Mouse (Mus musculus) thymus, postnatal 25 days (tissue): Measurements from ENCODE around the gene Ndrg3.
"Not testable (repeated sequence)": the region's sequence is repeated elsewhere in the genome, so short reads cannot be mapped to it uniquely, and the experiment has no call there.

Experiments
- DNase-seq: peaks from one replicate; pipeline ENCODE4 v3.0.0; 2022

Gene Ndrg3

GRCm38 (mm10) chr2:156996576-156996975, 4.7 kb upstream of the Ndrg3 start:
- DNase-seq = peak; percentile 53

- DNase-seq = peak; percentile 26
These were observed 977 bp downstream of the Ndrg3 start for GRCm38 (mm10) chr2:156990727-156991431.

- no peak for DNase-seq
These were observed 4.5 kb downstream of the Ndrg3 start for GRCm38 (mm10) chr2:156987316-156987715.

- no peak for DNase-seq
These were observed 9.0 kb downstream of the Ndrg3 start for GRCm38 (mm10) chr2:156982864-156983263.

GRCm38 (mm10) chr2:156981291-156981690, 10.6 kb downstream of the Ndrg3 start:
- no peak for DNase-seq

- DNase-seq = no peak
These were observed 11.8 kb downstream of the Ndrg3 start for GRCm38 (mm10) chr2:156980059-156980458.

GRCm38 (mm10) chr2:156976711-156977110, 15.1 kb downstream of the Ndrg3 start:
- no peak for DNase-seq

GRCm38 (mm10) chr2:156974967-156975366, 16.9 kb downstream of the Ndrg3 start:
- DNase-seq = peak; percentile 43

GRCm38 (mm10) chr2:156973316-156974100, 18.3 kb downstream of the Ndrg3 start:
- DNase-seq = no peak

GRCm38 (mm10) chr2:156970253-156970652, 21.6 kb downstream of the Ndrg3 start:
- peak; percentile 65 for DNase-seq

GRCm38 (mm10) chr2:156968501-156968900, 23.4 kb downstream of the Ndrg3 start:
- DNase-seq = no peak

GRCm38 (mm10) chr2:156967388-156967787, 24.5 kb downstream of the Ndrg3 start:
- no peak for DNase-seq

GRCm38 (mm10) chr2:156963891-156964290, 28.0 kb downstream of the Ndrg3 start:
- no peak for DNase-seq

GRCm38 (mm10) chr2:156958496-156959252, 33.2 kb downstream of the Ndrg3 start:
- no peak for DNase-seq

GRCm38 (mm10) chr2:156957035-156957434, 34.8 kb downstream of the Ndrg3 start:
- DNase-seq = no peak

GRCm38 (mm10) chr2:156956306-156956705, 35.5 kb downstream of the Ndrg3 start:
- no peak for DNase-seq

- DNase-seq = no peak
These were observed 37.4 kb downstream of the Ndrg3 start for GRCm38 (mm10) chr2:156954463-156954862.

- DNase-seq = no peak
These were observed 40.4 kb downstream of the Ndrg3 start for GRCm38 (mm10) chr2:156951301-156952094.

GRCm38 (mm10) chr2:156950816-156951215, 41.0 kb downstream of the Ndrg3 start:
- no peak for DNase-seq

GRCm38 (mm10) chr2:156941523-156941922, 50.3 kb downstream of the Ndrg3 start:
- not testable (repeated sequence) for DNase-seq

GRCm38 (mm10) chr2:156939926-156940325, 51.9 kb downstream of the Ndrg3 start:
- DNase-seq = not testable (repeated sequence)

- DNase-seq = no peak
These were observed 54.1 kb downstream of the Ndrg3 start for GRCm38 (mm10) chr2:156937795-156938194.

- DNase-seq = no peak
These were observed 56.9 kb downstream of the Ndrg3 start for GRCm38 (mm10) chr2:156935005-156935404.
